Mouse (Mus musculus): ENCODE measurements around the gene Cd300lg. TPM values are rescaled to one million over a fixed set of nuclear protein-coding genes. Genes with fewer than 3 reads are reported as not detected.

Gene Cd300lg
- polyA plus RNA-seq, 1 experiment from 2014 or later = 0.51 TPM

DNA sequence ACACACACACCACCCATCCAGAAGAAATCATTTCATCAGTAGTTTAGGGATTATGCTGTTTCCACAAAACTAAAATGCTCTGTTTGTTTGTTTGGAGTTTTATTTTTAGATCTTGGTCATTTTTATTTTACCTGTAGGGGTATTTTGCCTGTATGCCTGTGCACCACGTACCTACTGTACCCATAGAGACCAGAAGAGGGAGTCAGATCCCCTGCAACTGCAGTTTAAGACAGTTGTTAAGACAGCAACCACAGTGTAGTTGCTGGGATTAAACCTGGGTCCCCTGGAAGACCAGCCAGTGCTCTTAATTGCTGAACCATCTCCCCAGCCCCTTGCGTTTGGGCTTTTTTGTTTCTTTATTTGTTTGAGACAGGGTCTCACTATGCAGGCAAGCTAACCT lies 27.7 kb downstream of the Cd300lg start:
- Histone ChIP-seq H3K4me1 (replicated peaks; ENCODE audit: control insufficient read depth, insufficient read depth, low read length) (no peaks in the 10 kb centered on the region; the same call in 1 of the 2 replicates), H3K27ac (ENCODE audit: low read depth) (no peak overlapping the region), H3K9ac (ENCODE audit: low read length) (no peak overlapping the region), H3K36me3 (ENCODE audit: control insufficient read depth, insufficient read depth, low read length) (peaks cover under 1% of the 10 kb centered on the region; the same call in 1 of the 2 replicates), H3K27me3 (replicated peaks; ENCODE audit: control insufficient read depth, insufficient read depth, low read length) (no peaks in the 10 kb centered on the region; the same call in 1 of the 2 replicates), H3K4me2 (ENCODE audit: low read length) (no peak overlapping the region), H3K4me3 (ENCODE audit: low read depth, low read length) (no peak overlapping the region), H3K9me3 (ENCODE audit: control insufficient read depth, low read length) (no peaks in the 10 kb centered on the region)
- 48% methylated on average over 2 of the region's 2 CpGs for WGBS
- no peak for ATAC-seq (replicated peaks; ENCODE audit: low FRiP score, low TSS enrichment, low read depth)
- no peak for DNase-seq (ENCODE audit: low spot score)

DNA sequence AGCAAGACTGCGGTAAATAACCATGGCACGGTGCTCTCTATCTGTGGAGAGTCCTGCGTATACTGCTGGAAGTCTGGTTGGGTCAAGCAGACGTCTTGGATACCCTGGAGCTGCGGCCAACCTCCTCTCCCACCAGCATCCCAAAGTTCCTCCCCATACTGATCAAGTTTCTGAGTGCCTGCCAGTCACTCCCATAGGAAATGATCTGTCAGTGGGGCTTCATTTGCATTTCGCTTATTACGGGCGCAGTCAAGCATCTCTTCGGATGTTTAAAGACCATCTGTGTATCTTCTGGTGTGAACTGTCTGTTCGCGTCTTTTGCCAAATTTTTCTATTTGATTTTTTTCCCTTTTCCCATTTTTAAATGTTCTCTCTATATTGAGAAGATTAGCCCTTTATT lies 28.3 kb downstream of the Cd300lg start:
- WGBS = 64% methylated on average over 11 of the region's 11 CpGs
- no peak for DNase-seq (ENCODE audit: low spot score)

DNA sequence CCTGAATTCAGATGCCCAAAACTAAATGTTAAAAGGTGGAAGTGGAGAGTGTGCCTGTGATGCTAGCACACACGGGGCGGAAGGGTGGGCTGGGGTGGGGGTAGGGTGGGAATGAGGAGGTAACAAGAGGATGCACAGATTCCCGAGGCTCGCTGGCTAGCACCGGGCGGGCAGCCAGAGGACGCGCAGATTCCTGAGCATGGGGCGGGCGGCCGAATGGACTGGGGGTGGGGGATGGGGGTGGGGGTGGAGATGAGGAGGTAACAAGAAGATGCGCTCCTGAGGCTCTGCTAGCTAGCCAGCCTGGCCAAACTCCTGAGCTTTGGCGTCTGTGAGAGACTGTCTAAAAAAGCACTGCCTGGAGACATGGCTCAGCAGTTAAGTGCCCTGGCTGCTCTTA lies 29.1 kb downstream of the Cd300lg start:
- Histone ChIP-seq H3K4me1 (replicated peaks; ENCODE audit: control insufficient read depth, insufficient read depth, low read length) (no peaks in the 10 kb centered on the region; the same call in 1 of the 2 replicates), H3K36me3 (ENCODE audit: control insufficient read depth, insufficient read depth, low read length) (0 out of 2 replicates have a peak, but pooled peaks cover 4% of the 10 kb centered on the region), H3K27me3 (replicated peaks; ENCODE audit: control insufficient read depth, insufficient read depth, low read length) (no peaks in the 10 kb centered on the region; the same call in 1 of the 2 replicates), H3K4me2 (ENCODE audit: low read length) (peak overlapping the region; percentile 36), H3K4me3 (ENCODE audit: low read depth, low read length) (no peak overlapping the region), H3K9me3 (ENCODE audit: control insufficient read depth, low read length) (no peaks in the 10 kb centered on the region), H3K9ac (ENCODE audit: low read length) (no peak overlapping the region), H3K27ac (ENCODE audit: low read depth) (no peak overlapping the region)
- ATAC-seq (replicated peaks; ENCODE audit: low FRiP score, low TSS enrichment, low read depth) = peak; percentile 70
- DNase-seq (ENCODE audit: low spot score) = peak; percentile 58
- WGBS = 5% methylated on average over 13 of the region's 13 CpGs

More for the DNA sequence above, 28.3 kb downstream of the Cd300lg start:
- Histone ChIP-seq H3K27me3 (replicated peaks; ENCODE audit: control insufficient read depth, insufficient read depth, low read length) (no peaks in the 10 kb centered on the region; the same call in 1 of the 2 replicates), H3K36me3 (ENCODE audit: control insufficient read depth, insufficient read depth, low read length) (0 out of 2 replicates have a peak, but pooled peaks cover 4% of the 10 kb centered on the region), H3K27ac (ENCODE audit: low read depth) (no peak overlapping the region), H3K4me1 (replicated peaks; ENCODE audit: control insufficient read depth, insufficient read depth, low read length) (no peaks in the 10 kb centered on the region; the same call in 1 of the 2 replicates), H3K9me3 (ENCODE audit: control insufficient read depth, low read length) (no peaks in the 10 kb centered on the region), H3K4me2 (ENCODE audit: low read length) (no peak overlapping the region), H3K9ac (ENCODE audit: low read length) (no peak overlapping the region), H3K4me3 (ENCODE audit: low read depth, low read length) (no peak overlapping the region)
- no peak for ATAC-seq (replicated peaks; ENCODE audit: low FRiP score, low TSS enrichment, low read depth)

DNA sequence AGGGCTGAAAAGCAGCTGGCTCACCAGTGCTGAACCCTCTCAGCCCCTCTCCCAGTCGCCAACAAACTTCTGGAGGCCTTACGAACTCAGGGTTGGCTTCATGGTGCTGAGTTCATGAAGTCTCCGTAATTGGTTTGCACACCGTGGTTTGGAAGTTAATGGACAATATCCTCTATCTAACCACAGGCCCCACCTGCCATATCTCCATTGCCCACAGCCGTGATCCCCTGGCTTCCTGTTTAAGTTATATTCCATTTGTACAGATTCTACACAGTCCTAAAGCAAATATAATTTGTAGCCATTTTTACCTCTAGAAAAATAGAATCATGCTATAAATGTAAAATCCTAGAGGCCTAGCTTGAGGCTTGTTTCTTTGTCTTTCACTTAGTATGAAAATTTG lies 31.4 kb downstream of the Cd300lg start:
- H3K9ac ChIP-seq (ENCODE audit: low read length) = no peak overlapping the region
- no peak overlapping the region for H3K4me2 ChIP-seq (ENCODE audit: low read length)
- no peak for DNase-seq (ENCODE audit: low spot score)
- H3K36me3 ChIP-seq (ENCODE audit: control insufficient read depth, insufficient read depth, low read length) = 0 out of 2 replicates have a peak, but pooled peaks cover 4% of the 10 kb centered on the region
- H3K27ac ChIP-seq (ENCODE audit: low read depth) = no peak overlapping the region
- no peak for ATAC-seq (replicated peaks; ENCODE audit: low FRiP score, low TSS enrichment, low read depth)
- no peaks in the 10 kb centered on the region; the same call in 1 of the 2 replicates for H3K27me3 ChIP-seq (replicated peaks; ENCODE audit: control insufficient read depth, insufficient read depth, low read length)
- no peaks in the 10 kb centered on the region; the same call in 1 of the 2 replicates for H3K4me1 ChIP-seq (replicated peaks; ENCODE audit: control insufficient read depth, insufficient read depth, low read length)
- H3K4me3 ChIP-seq (ENCODE audit: low read depth, low read length) = no peak overlapping the region
- no peaks in the 10 kb centered on the region for H3K9me3 ChIP-seq (ENCODE audit: control insufficient read depth, low read length)
- WGBS = 75% methylated on average over 5 of the region's 5 CpGs

DNA sequence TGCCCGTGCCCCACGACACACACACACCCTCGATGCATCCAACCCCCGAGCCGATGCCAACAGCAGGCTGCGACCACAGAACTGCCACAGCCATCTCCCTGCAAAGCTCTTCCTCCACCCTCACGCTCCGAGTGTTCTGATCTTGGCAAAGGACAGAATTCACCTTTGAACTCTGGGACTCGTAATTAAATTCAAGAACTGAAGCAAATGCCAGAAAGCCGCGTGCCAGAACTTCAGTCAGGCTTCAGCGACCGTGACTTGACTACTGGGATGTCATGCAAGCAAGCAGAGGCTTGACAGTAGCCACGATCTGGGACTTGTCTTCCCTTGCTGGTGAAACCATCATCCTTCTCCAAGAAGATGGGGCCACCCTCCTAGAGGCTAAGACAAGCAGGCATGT lies 32.4 kb downstream of the Cd300lg start:
- ATAC-seq (replicated peaks; ENCODE audit: low FRiP score, low TSS enrichment, low read depth) = no peak
- WGBS = 86% methylated on average over 14 of the region's 14 CpGs
- no peak overlapping the region for H3K9ac ChIP-seq (ENCODE audit: low read length)

DNA sequence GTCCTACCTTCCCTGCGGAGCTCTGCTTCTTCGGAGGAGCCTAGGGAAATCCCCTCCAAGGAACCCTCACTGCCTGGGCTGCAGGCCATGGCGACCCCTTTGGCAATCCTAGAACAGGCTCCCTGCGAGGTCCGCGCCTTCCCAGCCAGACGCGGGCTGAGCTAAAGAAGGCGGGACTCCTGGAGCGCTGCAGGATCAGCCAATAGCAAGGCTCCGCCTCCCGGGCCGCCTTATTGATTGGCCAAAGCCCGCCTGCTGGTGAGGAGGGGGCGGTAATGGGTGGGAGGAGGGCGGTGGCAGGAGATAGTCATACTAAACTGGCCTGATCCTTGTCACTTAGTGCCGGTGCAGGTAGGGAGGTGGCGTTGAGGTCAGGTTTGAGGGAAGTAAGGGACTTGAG lies 41.0 kb downstream of the Cd300lg start:
- Histone ChIP-seq H3K4me1 (replicated peaks; ENCODE audit: control insufficient read depth, insufficient read depth, low read length) (peaks cover 17% of the 10 kb centered on the region), H3K9ac (ENCODE audit: low read length) (peak overlapping the region; percentile 56), H3K4me2 (ENCODE audit: low read length) (peak overlapping the region; percentile 90), H3K27me3 (replicated peaks; ENCODE audit: control insufficient read depth, insufficient read depth, low read length) (no peaks in the 10 kb centered on the region), H3K36me3 (ENCODE audit: control insufficient read depth, insufficient read depth, low read length) (peaks cover 4% of the 10 kb centered on the region; the same call in 1 of the 2 replicates), H3K4me3 (ENCODE audit: low read depth, low read length) (peak overlapping the region; percentile 41), H3K9me3 (ENCODE audit: control insufficient read depth, low read length) (no peaks in the 10 kb centered on the region), H3K27ac (ENCODE audit: low read depth) (no peak overlapping the region)
- DNase-seq (ENCODE audit: low spot score) (peak; percentile 91), ATAC-seq (replicated peaks; ENCODE audit: low FRiP score, low TSS enrichment, low read depth) (peak; percentile 85)
- WGBS = under 1% methylated on average over 18 of the region's 18 CpGs

More for the DNA sequence above, 32.4 kb downstream of the Cd300lg start:
- H3K27ac ChIP-seq (ENCODE audit: low read depth) = no peak overlapping the region
- 0 out of 2 replicates have a peak, but pooled peaks cover 8% of the 10 kb centered on the region for H3K36me3 ChIP-seq (ENCODE audit: control insufficient read depth, insufficient read depth, low read length)
- no peaks in the 10 kb centered on the region; the same call in 1 of the 2 replicates for H3K27me3 ChIP-seq (replicated peaks; ENCODE audit: control insufficient read depth, insufficient read depth, low read length)
- DNase-seq (ENCODE audit: low spot score) = no peak
- no peaks in the 10 kb centered on the region for H3K9me3 ChIP-seq (ENCODE audit: control insufficient read depth, low read length)
- H3K4me2 ChIP-seq (ENCODE audit: low read length) = no peak overlapping the region
- H3K4me3 ChIP-seq (ENCODE audit: low read depth, low read length) = no peak overlapping the region
- no peaks in the 10 kb centered on the region; the same call in 1 of the 2 replicates for H3K4me1 ChIP-seq (replicated peaks; ENCODE audit: control insufficient read depth, insufficient read depth, low read length)

DNA sequence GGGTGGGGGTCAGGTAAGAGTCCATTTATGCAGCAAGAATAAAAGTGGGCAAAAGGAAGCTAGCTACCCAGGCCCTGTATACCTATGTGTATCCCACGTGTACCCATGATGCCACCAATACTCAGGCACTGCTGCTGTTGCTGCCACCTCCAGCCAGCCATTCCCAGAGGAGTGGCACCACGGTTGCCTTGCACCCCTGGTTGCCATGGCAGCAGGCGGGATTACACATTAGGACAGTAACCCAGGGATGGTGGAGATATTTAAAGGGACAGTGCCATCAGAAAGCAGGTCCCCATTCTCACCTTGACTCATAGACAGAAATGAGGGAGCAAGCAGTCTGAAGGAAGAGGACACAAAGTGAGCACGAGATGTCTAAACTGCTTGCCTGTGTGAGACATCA lies 41.9 kb downstream of the Cd300lg start:
- Histone ChIP-seq H3K4me1 (replicated peaks; ENCODE audit: control insufficient read depth, insufficient read depth, low read length) (peaks cover 17% of the 10 kb centered on the region), H3K27ac (ENCODE audit: low read depth) (no peak overlapping the region), H3K27me3 (replicated peaks; ENCODE audit: control insufficient read depth, insufficient read depth, low read length) (no peaks in the 10 kb centered on the region), H3K4me2 (ENCODE audit: low read length) (no peak overlapping the region), H3K9ac (ENCODE audit: low read length) (no peak overlapping the region), H3K9me3 (ENCODE audit: control insufficient read depth, low read length) (no peaks in the 10 kb centered on the region), H3K4me3 (ENCODE audit: low read depth, low read length) (no peak overlapping the region), H3K36me3 (ENCODE audit: control insufficient read depth, insufficient read depth, low read length) (peaks cover 4% of the 10 kb centered on the region; the same call in 1 of the 2 replicates)
- 48% methylated on average over 4 of the region's 4 CpGs for WGBS
- ATAC-seq (replicated peaks; ENCODE audit: low FRiP score, low TSS enrichment, low read depth) = no peak
- DNase-seq (ENCODE audit: low spot score) = no peak

DNA sequence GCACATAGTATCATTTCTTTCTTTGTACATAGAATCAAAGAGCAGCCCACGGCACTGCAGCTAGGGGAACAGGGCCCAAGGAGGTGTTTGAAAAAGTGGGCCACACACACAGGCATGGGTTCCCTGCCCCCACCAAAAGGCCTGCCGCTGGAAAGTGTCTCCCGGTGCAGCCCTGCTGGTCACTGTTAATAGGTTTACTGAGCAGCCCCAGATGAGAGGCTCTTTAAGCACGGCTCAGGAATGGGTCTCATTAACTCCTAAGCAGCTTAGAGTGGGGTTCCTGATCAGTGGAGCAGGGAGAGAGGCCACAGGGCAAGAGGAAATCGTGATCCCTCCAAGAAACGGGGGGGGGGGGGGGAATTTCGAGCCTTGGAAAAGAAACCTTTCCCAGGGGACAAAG lies 42.9 kb downstream of the Cd300lg start:
- Histone ChIP-seq H3K27ac (ENCODE audit: low read depth) (no peak overlapping the region), H3K4me1 (replicated peaks; ENCODE audit: control insufficient read depth, insufficient read depth, low read length) (peaks cover 18% of the 10 kb centered on the region), H3K9ac (ENCODE audit: low read length) (no peak overlapping the region), H3K4me2 (ENCODE audit: low read length) (no peak overlapping the region), H3K27me3 (replicated peaks; ENCODE audit: control insufficient read depth, insufficient read depth, low read length) (no peaks in the 10 kb centered on the region), H3K4me3 (ENCODE audit: low read depth, low read length) (no peak overlapping the region), H3K36me3 (ENCODE audit: control insufficient read depth, insufficient read depth, low read length) (no peaks in the 10 kb centered on the region; the same call in 1 of the 2 replicates), H3K9me3 (ENCODE audit: control insufficient read depth, low read length) (no peaks in the 10 kb centered on the region)
- DNase-seq (ENCODE audit: low spot score) (no peak), ATAC-seq (replicated peaks; ENCODE audit: low FRiP score, low TSS enrichment, low read depth) (no peak)
- 64% methylated on average over 7 of the region's 7 CpGs for WGBS

DNA sequence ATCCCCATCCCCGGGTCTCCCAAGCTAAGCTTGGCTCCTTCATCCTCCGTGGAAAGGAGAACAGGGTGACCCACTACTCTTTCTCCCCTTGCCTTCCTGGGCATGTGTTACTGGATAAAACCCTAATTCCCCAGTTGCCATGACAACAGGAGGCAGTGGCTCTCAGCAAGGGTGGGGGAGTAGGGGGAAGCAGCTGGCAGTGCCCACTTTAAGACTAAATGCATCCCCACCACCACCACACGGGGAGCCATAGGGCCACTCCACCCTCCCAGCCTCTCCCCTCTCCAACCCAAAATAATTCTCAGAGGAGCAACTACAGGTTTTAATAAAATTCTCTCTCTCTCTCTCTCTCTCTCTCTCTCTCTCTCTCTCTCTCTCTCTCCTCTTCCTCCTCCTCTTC lies 45.0 kb downstream of the Cd300lg start:
- H3K4me1 ChIP-seq (replicated peaks; ENCODE audit: control insufficient read depth, insufficient read depth, low read length) = peaks cover 25% of the 10 kb centered on the region
- no peaks in the 10 kb centered on the region for H3K36me3 ChIP-seq (ENCODE audit: control insufficient read depth, insufficient read depth, low read length)
- H3K4me3 ChIP-seq (ENCODE audit: low read depth, low read length) = no peak overlapping the region
- H3K9me3 ChIP-seq (ENCODE audit: control insufficient read depth, low read length) = no peaks in the 10 kb centered on the region
- no peak overlapping the region for H3K9ac ChIP-seq (ENCODE audit: low read length)
- peak overlapping the region; percentile 93 for H3K4me2 ChIP-seq (ENCODE audit: low read length)
- H3K27ac ChIP-seq (ENCODE audit: low read depth) = peak overlapping the region; percentile 81
- DNase-seq (ENCODE audit: low spot score) (no peak), ATAC-seq (replicated peaks; ENCODE audit: low FRiP score, low TSS enrichment, low read depth) (no peak)
- 24% methylated on average over 3 of the region's 3 CpGs for WGBS
- H3K27me3 ChIP-seq (replicated peaks; ENCODE audit: control insufficient read depth, insufficient read depth, low read length) = no peaks in the 10 kb centered on the region

All from intestine, embryonic 14.5 days (tissue).